Mouse (Mus musculus) embryonic fibroblast, embryonic 13.5 days (primary cell): ENCODE data around the gene Lix1l. TPM values are rescaled to one million over a fixed set of nuclear protein-coding genes. Genes with fewer than 3 reads are reported as not detected.

Experiments used
- H3K27ac ChIP-seq: 2 replicates; pipeline ENCODE4 v1.5.1; 2012; ENCODE audit warnings: low read length, control low read depth, inconsistent platforms; ENCODE audit not compliant: insufficient read depth
- H3K4me1 ChIP-seq: 2 replicates; pipeline ENCODE4 v1.6.1; 2011; ENCODE audit warnings: low read length; ENCODE audit not compliant: control insufficient read depth, insufficient read depth
- H3K4me3 ChIP-seq: 2 replicates; pipeline ENCODE4 v1.5.1; 2011; ENCODE audit warnings: mild to moderate bottlenecking, control low read depth, low read length; ENCODE audit not compliant: insufficient read depth
- CTCF ChIP-seq: IDR thresholded peaks from 2 replicates; pipeline ENCODE4 v1.5.1; 2011; ENCODE audit warnings: mild to moderate bottlenecking, control low read depth, low read length, moderate library complexity, borderline replicate concordance; ENCODE audit not compliant: insufficient read depth
- POLR2A ChIP-seq: IDR thresholded peaks from 2 replicates; pipeline ENCODE4 v1.6.1; 2011; ENCODE audit warnings: low read depth, mild to moderate bottlenecking, control low read depth, low read length, moderate library complexity
- polyA plus RNA-seq: library from polyadenylated mRNA; stranded (reverse); fragments of >200 nt; gene quantifications from 2 replicates; pipeline ENCODE4 v1.2.4, GENCODE M21; 2011; ENCODE audit warnings: low read depth; ENCODE audit not compliant: missing spikeins, insufficient read length

Gene Lix1l
- polyA plus RNA-seq, 1 experiment = 123 TPM

DNA sequence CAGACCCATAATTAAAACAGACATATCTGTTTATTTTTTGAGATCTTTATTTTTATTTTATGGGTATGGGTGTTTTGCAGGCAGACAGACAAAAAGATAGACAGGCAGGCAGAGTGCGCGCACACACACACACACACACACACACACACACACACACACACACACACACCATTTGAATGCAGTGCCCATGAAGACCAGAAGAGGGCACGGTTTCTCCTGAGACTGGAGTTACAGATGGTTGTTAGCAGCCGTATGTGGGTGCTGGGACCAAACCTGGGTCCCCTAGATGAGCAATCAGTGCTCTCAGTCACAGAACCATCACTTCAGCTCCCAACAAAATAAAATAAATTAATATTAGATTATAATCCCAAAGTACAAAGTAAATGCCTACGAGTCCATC is 17.6 kb upstream of the Lix1l start:
- H3K4me3 ChIP-seq = no peak overlapping the region
- no peaks in the 10 kb centered on the region for H3K4me1 ChIP-seq
- no peak overlapping the region for H3K27ac ChIP-seq
- TF ChIP-seq POLR2A (no peak), CTCF (no peak)

DNA sequence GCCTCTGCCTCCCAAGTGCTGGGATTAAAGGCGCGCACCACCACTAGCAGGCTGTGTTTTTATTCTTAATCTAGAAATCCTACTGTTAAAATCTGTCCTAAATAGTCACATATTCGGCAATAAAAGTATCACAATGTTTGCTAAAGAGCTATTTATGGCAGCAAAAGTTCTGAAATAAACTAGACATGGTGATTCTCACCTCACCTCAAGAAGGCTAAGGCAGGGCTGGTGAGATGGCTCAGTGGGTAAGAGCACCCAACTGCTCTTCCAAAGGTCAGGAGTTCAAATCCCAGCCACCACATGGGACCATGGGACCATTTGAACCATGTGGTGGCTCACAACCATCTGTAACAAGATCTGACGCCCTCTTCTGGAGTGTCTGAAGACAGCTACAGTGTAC is 10.3 kb upstream of the Lix1l start:
- H3K27ac ChIP-seq = no peak overlapping the region
- no peak overlapping the region for H3K4me3 ChIP-seq
- TF ChIP-seq POLR2A (no peak), CTCF (no peak)
- peaks cover 3% of the 10 kb centered on the region for H3K4me1 ChIP-seq

DNA sequence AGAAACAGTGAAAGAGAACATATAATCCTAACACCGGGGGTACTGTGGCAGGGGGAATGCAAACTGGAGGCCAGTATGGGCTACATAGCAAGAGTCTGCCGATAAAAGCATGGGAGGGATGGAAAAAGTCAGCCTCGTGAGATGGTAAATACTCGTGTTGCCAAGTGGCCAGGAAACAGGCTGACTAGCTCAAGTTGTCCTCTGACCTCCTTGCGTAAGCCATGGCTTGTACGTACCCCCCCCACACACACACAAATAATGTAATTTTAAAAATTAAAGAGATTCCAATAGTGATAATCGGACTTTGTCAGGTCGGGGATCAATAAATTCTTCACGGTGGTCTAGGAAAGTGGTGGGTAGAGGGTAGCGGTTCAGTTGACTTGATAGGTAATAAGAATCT is 7.6 kb upstream of the Lix1l start:
- Histone ChIP-seq H3K4me1 (peaks cover 4% of the 10 kb centered on the region), H3K4me3 (peak overlapping the region; percentile 75), H3K27ac (peak overlapping the region; percentile 32; the same call in 1 of the 2 replicates)
- TF ChIP-seq POLR2A (no peak), CTCF (no peak)

DNA sequence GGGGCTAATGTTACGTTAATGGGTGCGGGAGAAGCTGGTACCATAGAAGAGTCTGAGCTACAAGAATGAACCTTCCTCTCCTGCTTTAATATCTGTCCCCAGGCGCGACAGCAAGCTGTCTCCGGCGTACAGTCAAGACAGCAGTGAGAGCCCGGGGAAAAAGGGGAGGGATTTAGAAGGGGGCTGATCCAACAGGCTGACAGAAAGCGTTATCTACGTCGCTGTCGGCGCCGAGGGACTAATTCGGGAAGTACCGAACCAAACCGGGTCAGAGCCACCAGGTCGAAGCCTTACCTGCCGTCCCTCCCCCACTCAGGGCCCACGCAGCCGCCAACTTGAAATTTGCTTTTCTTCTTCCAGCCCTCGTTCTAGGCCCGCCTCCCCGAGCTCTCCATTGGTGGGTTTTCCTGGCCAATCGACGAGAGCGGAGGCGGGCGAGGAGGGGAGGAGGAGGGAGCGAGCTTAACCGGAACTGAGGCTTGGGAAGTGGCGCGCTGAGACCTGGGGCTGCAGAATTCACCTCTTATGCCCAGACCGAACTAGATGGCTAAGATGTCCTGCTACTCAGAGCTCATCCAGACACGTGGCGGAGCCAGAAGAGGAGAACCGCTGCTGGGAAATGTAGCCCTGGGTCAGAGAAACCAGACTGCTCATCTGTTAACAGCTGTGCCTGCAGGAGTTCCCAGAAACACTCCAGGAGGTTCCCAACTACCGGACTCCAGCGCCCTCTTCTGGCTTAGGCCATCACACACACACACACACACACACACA is 7.0 kb upstream of the Lix1l start, which contains the start of gene Polr3gl:
TSS of gene Polr3gl (minus strand) at position 392 of the 771 bp plus-strand sequence.
- Histone ChIP-seq H3K4me3 (peak within 1 kb of the TSS; percentile 75), H3K4me1 (peaks cover 5% of the 10 kb centered on the region), H3K27ac (peak within 1 kb of the TSS; percentile 74)
- TF ChIP-seq CTCF (no peak), POLR2A (peak; percentile 76)

DNA sequence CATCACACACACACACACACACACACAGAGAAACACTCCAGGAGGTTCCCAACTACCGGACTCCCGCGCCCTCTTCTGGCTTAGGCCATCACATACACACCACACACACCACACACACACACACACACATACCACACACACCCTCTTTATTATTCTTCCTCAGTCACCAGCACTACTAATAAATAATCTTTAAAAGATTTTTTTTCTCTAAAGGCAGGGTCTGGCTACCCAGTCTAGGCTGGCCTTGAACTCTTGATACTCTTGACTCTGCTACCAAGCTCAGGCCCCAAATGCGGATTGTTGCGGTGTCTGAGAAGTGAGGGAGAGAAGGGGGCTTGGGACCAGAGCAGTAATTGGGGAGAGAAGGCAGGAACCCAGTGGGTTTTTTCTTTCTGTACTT is 6.1 kb upstream of the Lix1l start:
- Histone ChIP-seq H3K27ac (no peak overlapping the region), H3K4me1 (peaks cover 11% of the 10 kb centered on the region), H3K4me3 (no peak overlapping the region)
- TF ChIP-seq CTCF (no peak), POLR2A (no peak)

DNA sequence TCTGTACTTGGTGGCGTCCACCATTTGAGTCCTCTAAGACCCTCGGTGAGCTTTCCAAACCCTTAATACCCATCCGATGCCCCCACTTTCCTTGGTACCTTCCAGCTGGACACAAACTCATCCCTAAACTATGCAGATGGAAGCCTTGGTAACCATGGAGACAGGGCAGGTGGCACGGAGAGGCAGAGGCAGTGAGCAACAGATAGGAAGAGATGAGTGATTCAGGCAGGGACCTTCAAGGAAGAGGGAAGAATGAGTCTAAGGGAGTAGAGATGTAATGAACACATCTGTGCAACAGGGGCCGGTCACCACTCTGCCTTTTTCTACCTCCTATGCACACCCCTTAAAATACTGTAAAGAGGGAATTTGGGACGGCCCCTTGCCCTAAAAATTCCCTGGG is 5.3 kb upstream of the Lix1l start:
- peak overlapping the region; percentile 14; the same call in 1 of the 2 replicates for H3K27ac ChIP-seq
- H3K4me3 ChIP-seq = no peak overlapping the region
- no peak for TF ChIP-seq POLR2A
- TF ChIP-seq CTCF = no peak
- peaks cover 11% of the 10 kb centered on the region for H3K4me1 ChIP-seq

DNA sequence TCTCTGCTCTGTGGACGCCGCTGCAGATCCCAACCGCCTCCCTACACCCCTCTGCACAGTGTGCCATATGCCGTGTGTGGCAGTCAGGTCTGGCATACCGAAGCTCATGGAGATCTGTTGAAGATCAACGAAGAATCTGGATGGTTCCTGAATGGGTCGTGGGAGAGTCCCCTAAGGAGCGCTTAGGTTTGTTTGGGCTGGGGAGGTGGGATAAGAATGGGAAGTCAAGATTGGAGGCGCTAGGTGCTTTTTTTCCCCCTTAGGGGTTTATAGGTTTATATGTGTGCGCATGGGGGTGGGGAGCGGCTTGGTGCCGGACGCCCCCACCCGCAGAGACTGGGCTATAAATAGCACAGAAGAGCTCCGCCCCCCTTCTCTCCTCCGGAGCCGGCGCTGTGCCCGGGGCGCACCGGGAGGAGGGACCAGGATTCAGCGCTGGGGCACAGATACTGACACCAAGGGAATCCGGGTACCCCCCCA is 4.7 kb upstream of the Lix1l start, which contains the start of gene Ankrd34a:
TSS of gene Ankrd34a (plus strand) at position 409 of the 480 bp plus-strand sequence.
- Histone ChIP-seq H3K4me3 (peak within 1 kb of the TSS; percentile 52), H3K27ac (peak within 1 kb of the TSS; percentile 14), H3K4me1 (peaks cover 11% of the 10 kb centered on the region)
- TF ChIP-seq CTCF (no peak), POLR2A (no peak)

DNA sequence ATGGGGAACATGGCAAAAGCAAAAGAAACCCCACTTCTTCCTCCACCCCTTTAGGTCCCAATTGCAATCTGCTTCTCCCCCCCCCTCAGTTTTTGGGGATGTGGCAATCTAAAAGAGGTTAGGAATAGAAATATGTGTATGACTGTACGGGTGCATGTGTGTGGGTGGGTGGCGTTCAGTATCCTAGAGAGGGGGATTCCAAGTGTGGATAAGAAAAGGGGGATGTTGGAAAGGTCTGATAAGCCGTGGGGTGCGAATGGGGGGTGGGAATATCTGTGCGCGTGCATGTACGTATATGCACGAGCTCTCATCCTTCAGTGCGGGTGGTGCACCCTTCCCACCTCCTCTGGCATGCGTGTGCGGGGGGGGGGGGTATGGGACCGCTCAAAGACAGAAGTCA is 4.1 kb upstream of the Lix1l start:
- TF ChIP-seq POLR2A (no peak), CTCF (no peak)
- peak overlapping the region; percentile 7 for H3K27ac ChIP-seq
- peak overlapping the region; percentile 52 for H3K4me3 ChIP-seq
- peaks cover 11% of the 10 kb centered on the region for H3K4me1 ChIP-seq

DNA sequence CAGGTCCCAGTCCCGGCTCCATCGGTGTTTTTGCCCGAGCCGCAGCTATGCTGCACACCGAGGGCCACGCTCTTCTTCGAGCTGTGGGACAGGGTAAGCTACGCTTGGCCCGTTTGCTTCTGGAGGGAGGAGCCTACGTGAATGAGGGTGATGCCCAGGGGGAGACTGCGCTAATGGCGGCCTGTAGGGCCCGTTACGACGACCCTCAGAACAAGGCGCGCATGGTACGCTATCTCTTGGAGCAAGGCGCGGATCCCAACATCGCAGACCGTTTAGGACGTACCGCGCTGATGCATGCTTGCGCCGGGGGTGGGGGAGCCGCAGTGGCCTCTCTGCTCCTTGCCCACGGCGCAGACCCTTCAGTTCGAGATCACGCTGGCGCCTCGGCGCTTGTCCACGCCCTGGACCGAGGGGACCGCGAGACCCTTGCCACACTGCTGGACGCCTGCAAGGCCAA is 3.5 kb upstream of the Lix1l start:
- no peak; the same call in 1 of the 2 replicates for TF ChIP-seq POLR2A
- no peak for TF ChIP-seq CTCF
- no peak overlapping the region for H3K27ac ChIP-seq
- H3K4me3 ChIP-seq = peak overlapping the region; percentile 52
- H3K4me1 ChIP-seq = peaks cover 11% of the 10 kb centered on the region

DNA sequence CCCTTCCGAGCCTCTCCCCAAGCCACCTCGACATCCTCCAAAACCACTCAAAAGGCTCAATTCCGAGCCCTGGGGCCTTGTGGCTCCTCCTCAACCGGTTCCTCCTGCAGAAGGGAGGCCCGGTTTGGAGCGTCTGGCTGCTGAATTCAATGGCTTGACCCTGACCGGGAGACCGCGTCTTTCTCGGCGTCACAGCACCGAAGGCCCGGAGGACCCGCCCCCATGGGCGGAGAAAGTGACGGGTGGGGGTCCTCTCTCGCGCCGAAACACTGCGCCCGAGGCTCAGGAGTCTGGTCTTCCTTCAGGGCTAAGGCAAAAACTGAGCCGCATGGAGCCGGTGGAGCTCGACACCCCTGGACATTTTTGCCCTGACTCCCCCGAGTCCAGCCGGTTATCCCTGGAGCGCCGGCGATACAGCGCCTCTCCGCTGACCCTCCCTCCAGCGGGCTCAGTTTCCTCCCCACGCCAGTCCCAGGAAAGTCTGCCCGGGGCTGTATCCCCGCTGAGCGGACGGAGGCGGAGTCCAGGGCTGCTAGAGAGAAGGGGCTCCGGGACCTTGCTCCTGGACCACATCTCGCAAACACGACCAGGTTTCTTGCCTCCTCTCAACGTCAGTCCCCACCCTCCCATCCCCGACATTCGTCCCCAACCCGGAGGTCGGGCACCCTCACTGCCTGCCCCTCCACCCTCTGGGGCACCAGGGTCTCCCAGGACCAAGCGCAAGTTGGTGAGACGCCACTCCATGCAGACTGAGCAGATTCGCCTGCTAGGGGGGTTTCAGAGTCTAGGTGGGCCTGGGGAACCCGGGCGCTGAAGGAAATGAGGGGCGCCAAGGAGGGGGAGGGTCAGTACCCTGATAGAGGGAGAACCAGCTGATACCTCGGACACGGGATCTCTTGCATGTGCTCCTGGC is 2.5 kb upstream of the Lix1l start:
- Histone ChIP-seq H3K4me3 (peak overlapping the region; percentile 52), H3K4me1 (peaks cover 11% of the 10 kb centered on the region), H3K27ac (0 out of 2 replicates have a peak overlapping the region, but pooled peaks have one; percentile 1)
- TF ChIP-seq POLR2A (peak; percentile 76), CTCF (no peak)
